Mouse (Mus musculus) brain, embryonic 18.5 days (tissue): ENCODE data around the gene Zbtb20.

Experiments
- DNase-seq: peaks from one replicate; pipeline ENCODE4 v3.0.0-alpha.2; 2012; ENCODE audit warnings: low read depth, low spot score

The Zbtb20 gene

DNA sequence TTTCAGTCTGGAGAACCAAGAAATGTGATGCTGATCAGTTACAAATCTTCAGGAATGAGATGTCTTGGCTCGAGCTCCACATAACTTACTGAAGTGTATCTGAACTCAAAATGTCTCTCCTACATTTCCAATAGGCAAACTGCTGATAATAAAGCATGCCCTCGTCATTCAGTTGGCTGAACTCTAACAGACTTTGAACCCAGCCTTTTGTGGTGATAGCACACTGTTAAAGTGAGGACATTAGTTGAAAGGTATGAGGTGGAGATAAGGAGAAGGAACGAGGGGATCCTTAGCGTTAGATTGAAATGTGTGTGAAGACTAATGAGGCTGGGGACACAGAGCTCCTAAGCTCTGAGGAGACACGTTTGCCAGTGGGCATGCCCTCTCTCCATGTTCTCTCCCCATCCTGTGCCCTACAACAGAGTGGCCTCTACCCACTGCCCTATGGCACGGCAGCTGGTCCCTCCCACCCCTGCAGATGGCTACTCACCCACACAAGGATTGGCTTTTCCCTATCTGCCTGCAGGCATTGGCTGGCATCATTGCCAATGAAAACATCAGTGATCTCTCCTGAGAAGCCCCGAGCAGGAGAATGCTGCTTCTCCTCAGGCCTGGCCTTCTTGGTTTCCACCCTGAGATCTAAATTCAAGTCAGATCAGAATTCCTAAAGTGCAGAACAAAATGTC is 721.8 kb downstream of the Zbtb20 start:
- no peak for DNase-seq

GRCm38 (mm10) chr16:43599707-43600106 is 724.0 kb downstream of the Zbtb20 start:
- no peak for DNase-seq

DNA sequence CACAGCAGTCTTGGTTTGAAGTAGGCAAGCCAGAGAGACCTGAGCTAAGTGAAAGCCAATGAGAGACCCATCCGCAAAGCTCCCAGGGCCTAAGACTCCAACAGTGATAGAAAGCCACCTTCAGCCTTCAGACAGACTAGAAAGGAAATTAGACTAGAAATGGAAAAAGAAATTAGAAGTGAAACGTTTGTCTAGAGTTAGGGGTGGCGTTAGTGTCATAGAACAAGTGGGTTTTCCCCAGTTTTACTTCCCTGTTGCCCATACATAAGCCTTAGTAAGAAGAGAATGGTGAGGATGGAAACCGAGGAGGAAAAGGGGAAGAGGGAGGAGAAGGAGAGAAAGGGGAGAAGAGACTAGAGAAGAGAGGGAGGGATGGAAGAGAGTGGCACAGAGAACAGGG is 726.9 kb downstream of the Zbtb20 start:
- DNase-seq: no peak

GRCm38 (mm10) chr16:43603591-43604141 is 728.0 kb downstream of the Zbtb20 start:
- no peak for DNase-seq

DNA sequence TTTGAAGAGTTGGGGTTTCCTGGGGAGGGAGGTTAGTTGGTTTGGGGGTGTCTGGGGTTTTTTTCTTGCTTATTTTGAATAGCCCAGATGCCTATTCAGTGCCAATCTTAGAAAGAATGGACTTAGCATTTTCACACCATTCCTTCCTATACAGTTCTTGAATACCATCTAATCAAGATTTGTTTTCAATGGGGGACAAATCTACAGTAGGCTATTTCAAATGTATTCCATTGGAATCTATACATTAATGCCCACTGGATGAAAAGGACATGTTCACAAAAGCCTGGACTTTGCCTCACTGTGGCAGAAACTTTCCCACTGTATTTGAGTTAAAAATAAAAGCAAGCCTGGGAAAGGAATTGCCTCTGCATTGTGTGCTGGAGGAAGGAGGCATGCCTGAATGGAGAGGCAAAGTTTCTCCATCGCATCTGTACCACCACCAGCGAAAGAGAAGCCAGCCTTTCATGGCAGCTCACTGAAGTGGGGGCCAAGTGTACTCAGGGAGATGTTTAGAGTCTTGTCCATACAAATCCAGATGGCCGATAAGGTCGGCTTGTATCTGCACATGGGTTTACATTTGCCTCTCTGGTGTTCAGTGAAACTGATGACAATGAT is 728.8 kb downstream of the Zbtb20 start:
- DNase-seq: no peak

DNA sequence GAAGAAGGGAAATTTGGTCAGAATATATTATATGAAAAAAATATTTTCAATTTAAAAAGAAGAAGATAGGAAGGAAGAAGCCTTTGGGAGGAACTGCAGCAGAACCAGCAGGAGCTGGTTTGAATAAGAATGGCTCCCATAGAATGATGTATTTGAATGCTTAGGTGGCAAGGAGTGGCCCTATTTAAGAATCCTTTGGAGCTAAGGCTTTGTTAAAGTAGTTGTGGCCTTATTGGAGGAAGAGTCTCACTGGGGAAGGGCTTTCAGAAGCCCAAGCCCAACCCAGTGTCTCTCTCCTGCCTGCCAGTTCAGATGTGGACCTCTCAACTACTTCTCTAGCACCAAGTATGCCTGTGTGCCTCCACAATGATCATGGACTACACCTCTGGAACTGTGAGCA is 731.4 kb downstream of the Zbtb20 start:
- DNase-seq: no peak

- no peak for DNase-seq
Measured at GRCm38 (mm10) chr16:43608066-43608465, 732.4 kb downstream of the Zbtb20 start.

DNA sequence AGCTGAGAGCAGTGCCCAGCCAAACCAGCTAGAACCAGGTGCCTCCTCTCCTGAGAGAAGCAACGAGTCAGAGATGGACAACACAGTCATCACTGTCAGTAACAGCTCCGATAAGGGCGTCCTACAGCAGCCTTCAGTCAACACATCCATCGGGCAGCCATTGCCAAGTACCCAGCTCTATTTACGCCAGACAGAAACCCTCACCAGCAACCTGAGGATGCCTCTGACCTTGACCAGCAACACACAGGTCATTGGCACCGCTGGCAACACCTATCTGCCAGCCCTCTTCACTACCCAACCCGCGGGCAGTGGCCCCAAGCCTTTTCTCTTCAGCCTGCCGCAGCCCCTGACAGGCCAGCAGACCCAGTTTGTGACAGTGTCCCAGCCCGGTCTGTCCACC is 734.7 kb downstream of the Zbtb20 start:
- DNase-seq: no peak

GRCm38 (mm10) chr16:43616348-43616747 is 740.7 kb downstream of the Zbtb20 start:
- no peak for DNase-seq

- no peak for DNase-seq
Measured at GRCm38 (mm10) chr16:43617346-43617745, 741.7 kb downstream of the Zbtb20 start.

DNA sequence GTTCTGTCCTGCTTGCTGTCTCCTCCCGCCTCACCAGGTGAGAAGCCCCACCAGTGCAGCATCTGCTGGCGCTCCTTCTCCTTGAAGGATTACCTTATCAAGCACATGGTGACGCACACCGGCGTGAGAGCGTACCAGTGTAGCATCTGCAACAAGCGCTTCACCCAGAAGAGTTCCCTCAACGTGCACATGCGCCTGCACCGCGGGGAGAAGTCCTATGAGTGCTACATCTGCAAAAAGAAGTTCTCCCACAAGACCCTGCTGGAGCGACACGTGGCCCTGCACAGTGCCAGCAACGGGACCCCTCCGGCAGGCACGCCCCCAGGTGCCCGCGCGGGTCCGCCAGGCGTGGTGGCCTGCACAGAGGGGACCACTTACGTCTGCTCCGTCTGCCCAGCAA is 742.6 kb downstream of the Zbtb20 start:
- no peak for DNase-seq

GRCm38 (mm10) chr16:43619277-43619676 is 743.6 kb downstream of the Zbtb20 start:
- no peak for DNase-seq

DNA sequence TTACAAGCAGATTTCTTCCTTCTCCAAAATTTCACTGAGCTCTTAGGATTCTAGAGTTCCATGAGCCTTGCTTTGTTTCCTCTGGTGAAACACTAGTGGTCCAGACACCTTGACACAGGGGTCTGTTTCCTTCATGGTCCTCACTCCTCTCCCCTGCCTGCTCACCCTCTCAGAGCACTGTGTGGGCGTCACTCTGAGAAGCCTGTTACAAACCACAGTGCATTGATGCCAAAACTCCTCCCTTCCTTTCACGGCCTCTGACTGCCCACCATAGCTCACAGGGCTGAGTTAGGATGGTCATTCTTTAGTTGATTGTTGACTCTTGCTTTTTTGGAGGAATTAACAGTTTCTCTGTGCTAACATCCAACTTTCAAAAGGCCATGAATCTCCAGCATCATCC is 744.7 kb downstream of the Zbtb20 start:
- no peak for DNase-seq

- DNase-seq: no peak
Measured at GRCm38 (mm10) chr16:43623315-43624000, 747.8 kb downstream of the Zbtb20 start.

- no peak for DNase-seq
Measured at GRCm38 (mm10) chr16:43624876-43625275, 749.2 kb downstream of the Zbtb20 start.

DNA sequence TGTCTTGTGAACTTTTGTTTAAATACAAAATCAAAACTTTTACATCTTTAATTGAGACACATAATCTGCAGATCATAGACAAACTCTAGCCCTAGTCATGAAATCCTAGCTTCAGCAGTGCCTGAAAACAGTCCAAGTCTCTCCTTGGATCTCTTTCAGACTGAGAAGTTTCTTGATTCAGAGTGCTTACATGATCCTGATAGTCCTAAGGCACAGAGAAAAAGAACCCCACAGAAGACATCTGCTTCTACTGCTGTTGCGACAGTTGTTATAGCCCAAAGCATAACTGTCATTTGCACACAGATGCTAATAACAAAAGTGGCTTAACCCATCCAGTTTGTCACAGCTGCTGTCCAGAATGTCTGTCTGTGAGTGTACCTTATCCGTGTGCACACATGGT is 749.6 kb downstream of the Zbtb20 start:
- no peak for DNase-seq

GRCm38 (mm10) chr16:43625956-43626355 is 750.3 kb downstream of the Zbtb20 start:
- no peak for DNase-seq

- no peak for DNase-seq
Measured at GRCm38 (mm10) chr16:43628662-43629061, 753.0 kb downstream of the Zbtb20 start.

GRCm38 (mm10) chr16:43631758-43632157 is 756.1 kb downstream of the Zbtb20 start:
- no peak for DNase-seq

DNA sequence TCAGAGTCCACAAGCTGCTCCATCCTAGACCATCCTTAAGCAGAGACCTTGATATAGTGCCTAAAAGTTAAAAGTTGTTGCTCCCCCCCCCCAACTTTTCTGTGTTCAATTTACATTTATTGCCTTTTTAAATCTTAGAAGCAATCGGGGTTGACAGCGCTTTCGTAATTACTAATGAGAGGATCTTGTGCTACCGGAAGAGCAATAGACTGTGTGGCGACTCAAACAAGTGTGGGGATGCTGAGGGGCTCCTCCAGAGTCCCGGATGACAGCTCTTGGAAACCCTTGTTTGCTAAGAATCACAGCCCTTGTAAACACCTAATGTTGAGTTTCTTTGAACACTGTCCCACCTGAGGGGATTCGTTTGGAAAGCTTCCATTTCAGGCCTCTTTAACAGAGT is 758.4 kb downstream of the Zbtb20 start:
- no peak for DNase-seq

DNA sequence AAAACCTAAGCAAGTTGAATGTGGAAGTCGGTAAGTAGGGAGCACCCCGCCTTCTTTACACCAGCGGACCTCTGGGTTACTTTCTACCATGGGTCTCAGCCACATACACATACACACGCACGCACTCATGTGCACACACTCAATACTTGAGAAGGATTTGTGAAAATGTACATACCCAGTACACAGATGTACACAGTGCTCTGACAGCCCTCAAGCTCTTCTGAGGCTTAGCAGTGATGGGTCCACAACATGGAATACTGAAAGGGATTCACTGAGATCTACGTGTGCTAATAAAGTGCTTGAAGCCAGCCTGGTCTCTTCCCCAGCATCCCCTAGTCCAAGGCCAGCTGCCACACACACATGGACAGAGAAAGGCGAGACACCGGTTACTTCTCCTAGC is 761.6 kb downstream of the Zbtb20 start:
- DNase-seq: no peak

DNA sequence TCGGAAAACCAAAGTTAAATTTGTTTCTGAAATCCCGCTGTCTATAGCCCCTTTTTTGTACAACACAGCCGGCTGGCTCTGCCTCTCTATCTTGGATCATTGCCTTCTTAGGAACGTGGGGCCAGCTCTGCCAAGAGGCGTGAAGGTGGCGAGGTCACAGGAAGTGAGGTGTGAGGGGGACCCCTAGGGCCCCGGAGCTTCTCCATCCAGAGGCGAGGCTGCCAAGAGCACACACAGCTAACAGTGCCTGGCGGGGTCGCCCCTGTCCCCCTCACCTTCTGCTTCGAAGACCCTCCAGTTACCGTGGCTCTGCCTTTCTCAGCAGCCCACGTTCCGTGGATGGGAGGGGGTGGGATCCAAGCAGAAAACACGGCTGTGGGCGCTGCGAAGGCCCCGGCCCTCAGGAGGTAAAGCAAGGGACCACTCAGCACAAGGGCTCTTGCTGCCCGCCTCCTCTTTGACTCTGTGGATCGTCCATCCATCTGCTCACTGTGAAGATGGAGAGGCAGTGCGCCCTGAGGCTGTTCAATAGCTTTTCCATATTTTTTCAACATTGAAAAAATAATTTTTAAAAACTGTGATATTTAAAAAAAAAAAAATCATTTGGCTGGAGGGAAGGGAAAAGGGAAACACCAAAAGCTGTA is 762.8 kb downstream of the Zbtb20 start:
- DNase-seq: no peak
